Mouse (Mus musculus) monocyte, adult 2 months (primary cell): ENCODE measurements around the gene Gnl3l.

ENCODE experiments used
- DNase-seq, 2 experiments: peaks; one replicate each; pipeline ENCODE4 v3.0.0; 2022; ENCODE audit warnings: low spot score in 2 of 2, low read depth in 1 of 2

Gnl3l gene

GRCm38 (mm10) chrX:151016938-151017877, at the start of gene Gnl3l:
Gene Gnl3l (minus strand): TSS chrX:151017322.
- DNase-seq: peak; percentile 65 to 83

DNA sequence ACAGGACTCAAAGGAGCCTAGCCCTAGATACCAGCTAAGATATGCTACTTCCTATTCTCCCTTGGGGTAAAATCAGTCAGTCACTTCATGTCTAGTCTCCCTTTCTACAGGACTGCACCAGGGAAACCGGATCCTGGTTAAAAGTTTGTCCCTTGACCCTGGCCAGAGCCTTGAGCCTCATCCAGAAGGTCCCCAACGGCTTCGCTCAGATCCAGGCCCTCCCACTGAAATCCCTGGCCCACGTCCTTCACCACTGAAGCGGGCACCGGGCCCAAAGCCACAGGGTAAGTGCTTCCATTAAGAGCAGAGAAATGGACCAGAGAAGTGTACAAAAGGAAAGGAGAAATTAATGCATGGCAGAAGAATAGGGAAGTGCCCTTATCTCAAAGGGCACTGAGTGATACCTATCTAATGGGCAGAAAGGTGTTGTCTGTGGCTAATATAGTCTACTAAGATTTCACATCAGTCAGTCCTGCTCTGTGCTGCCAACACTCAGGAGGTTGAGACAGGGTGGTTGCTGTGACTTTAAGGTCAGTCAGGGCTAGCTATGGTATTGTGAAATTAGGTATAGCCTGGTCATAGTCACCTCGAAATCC, 49.0 kb upstream of the Gnl3l start:
- no peak for DNase-seq

GRCm38 (mm10) chrX:151061615-151062299, 44.6 kb upstream of the Gnl3l start:
- DNase-seq: no peak

GRCm38 (mm10) chrX:151059346-151059745, 42.2 kb upstream of the Gnl3l start:
- DNase-seq: no peak

GRCm38 (mm10) chrX:151055559-151055958, 38.4 kb upstream of the Gnl3l start:
- no peak for DNase-seq

DNA sequence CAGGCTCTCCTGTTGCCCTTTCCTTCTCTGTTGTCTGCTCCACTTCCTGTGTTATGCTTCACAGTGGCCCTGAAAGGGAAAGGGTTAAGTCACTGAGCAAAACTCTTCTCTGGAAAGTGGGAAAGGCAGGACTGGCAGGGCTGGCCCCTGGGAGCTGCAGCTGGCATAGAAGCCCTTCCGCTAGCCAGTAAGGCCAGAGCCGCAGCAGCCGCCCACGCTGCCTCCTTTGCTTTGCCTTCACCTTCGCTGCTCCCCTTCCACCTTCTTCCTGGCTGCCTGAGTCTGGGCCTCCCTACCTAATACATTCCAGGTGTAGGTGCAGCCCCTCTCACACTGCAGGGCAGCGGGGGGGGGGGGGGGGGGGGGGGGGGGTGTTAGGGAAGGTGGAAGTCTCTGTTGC, 37.4 kb upstream of the Gnl3l start:
- DNase-seq: no peak

GRCm38 (mm10) chrX:151050337-151050736, 33.2 kb upstream of the Gnl3l start:
- no peak for DNase-seq

GRCm38 (mm10) chrX:151049661-151050215, 32.6 kb upstream of the Gnl3l start:
- no peak for DNase-seq

DNA sequence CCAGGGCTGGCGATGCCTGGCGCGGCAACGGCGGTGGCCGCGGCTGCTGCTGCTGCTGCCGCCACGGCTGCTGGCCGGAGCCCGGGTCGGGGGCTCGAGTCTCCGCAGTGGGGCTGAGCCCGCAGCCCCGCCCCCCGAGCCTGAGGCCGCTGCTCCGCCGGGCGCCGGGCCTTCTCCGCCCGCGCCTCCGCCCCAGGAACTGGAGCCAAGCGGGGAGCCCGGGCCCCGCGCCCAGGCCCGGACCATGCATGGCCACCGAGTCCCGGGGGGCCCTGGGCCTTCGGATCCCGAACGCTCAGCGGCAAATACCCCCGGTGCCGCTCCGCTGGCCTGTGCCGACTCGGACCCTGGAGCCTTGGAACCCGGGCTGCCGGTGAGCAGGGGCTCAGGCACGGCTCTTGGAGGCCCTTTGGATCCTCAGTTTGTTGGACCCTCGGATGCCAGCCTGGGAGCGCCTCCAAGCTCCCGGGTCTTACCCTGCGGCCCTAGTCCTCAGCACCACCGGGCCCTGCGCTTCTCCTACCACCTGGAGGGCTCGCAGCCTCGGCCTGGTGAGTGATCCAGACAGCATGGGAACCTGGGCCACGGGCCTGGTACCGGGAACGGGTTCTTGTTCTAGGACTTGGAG, 30.4 kb upstream of the Gnl3l start:
- no peak for DNase-seq

- DNase-seq: peak in 1 of 2 experiments; percentile 5
Measured at GRCm38 (mm10) chrX:151046777-151047430, 29.8 kb upstream of the Gnl3l start.

- no peak for DNase-seq
Measured at GRCm38 (mm10) chrX:151046321-151046720, 29.2 kb upstream of the Gnl3l start.

GRCm38 (mm10) chrX:151045850-151046249, 28.7 kb upstream of the Gnl3l start, which contains the start of gene Fgd1:
Gene Fgd1 (plus strand): TSS chrX:151046150.
- DNase-seq: no peak

GRCm38 (mm10) chrX:151041223-151041622, 24.1 kb upstream of the Gnl3l start:
- no peak for DNase-seq

GRCm38 (mm10) chrX:151031400-151031799, 14.3 kb upstream of the Gnl3l start:
- no peak for DNase-seq

DNA sequence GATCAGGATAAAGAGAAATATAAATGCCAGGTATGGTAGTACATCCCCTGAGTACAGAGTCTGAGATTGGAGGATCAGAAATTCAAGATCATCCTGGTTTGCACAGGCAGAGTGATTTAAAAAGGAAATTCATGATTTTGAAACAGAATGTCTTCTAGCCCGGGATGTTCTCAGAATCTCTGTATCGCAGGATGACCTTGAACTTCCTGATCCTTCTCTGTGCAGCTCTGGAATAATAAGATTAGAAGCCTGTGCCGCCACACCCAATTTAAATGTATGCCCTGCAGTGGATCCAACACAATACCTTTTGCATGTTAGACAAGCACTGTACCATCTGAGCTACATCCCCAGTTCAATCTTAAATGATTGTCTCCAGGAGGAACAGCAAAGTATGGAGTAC, 1.7 kb upstream of the Gnl3l start:
- DNase-seq: no peak

DNA sequence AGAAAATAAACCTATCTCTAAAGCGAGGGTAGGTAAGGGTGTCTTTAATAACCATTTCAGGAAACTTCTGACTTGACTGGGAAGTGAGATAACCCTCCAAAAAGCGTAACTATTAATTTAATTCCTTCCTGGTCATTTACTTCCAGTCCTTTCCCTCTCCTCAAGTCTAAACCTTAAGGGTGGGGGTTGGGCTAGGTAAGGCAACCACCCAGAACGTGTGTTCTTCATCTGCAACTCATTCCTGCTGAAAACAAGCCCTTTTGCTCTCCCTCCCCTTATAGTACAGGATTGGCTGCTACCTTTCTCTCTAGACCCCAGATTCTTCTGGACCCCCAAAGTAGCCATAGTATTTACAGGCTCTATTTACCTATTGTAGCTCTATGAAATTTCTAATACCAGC, 775 bp upstream of the Gnl3l start:
- no peak for DNase-seq

DNA sequence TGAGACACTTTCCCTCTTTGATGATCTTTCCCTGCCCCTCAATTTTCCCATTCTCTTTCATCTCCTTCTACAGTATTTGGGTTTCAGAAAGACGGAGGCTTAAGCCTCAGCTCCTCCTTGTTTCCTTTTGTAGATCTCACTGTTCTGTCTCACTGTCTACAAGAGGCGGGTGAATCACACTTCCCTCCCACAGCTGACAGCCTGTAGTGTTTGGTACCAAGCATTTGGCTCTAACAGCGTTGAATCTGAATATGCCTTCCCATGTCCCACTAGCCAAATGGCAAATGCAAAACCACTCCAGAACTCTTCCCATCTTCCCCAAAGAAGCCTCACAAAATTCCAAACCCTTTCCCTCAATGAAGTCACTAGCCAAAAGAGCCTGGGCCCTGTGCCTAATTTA, 20.3 kb downstream of the Gnl3l start:
- no peak for DNase-seq

DNA sequence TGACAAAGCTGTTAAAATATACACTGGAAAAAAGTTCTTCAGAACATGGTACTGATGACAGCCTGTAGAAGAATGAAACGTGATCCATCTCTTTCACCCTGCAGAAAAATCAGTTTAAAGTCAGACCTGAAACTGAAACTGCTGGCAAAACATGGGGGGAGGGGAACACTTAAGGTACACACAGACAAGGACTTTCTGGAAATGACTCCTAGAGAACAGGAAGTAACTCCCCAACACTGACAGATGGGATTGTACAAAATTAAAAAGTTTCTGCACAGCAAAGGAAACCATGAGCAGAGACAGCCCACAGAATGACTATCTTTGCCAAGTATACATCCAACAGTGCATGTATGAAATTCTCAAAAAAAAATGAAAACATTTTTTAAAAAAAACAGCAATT, 35.5 kb downstream of the Gnl3l start:
- no peak for DNase-seq

DNA sequence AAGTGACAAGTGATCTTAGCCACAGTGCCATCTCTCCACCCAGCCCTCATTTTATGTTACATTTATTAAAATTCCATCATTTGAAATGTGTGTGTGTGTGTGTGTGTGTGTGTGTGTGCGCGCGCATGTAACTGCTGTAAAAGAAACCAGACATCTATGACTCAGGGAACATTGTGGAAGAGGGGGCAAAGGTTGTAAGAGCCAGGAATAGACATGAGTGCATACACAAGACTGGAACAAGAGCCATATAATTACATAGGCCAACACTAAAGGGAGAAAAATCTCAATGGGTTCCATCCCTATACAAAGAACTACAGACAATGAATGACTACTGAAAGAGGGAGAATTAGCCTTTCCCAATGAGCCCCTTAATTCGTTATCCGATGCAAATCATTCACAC, 41.7 kb downstream of the Gnl3l start:
- DNase-seq: no peak

- no peak for DNase-seq
Measured at GRCm38 (mm10) chrX:150963027-150963426, 54.1 kb downstream of the Gnl3l start.

DNA sequence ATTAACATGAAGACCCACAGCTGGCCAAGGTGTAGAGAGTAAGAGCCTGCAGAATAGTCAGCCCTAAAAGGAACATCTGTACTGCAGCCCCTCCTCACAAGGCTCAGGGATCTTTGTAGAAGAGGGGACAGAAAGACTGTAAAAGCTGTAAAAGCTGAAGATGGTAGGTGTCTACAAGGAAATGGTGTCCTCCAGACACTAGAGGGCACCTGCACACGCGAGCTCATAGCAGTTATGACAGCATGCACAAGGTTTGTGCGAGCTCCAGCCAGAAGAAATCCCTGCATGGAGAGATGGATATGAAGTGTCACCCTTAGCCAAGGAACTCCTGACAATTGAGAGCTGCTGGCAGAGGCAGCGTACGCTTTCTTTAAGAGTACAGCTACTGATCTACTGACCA, 56.4 kb downstream of the Gnl3l start:
- no peak for DNase-seq
